Mouse (Mus musculus) CH12.LX (cell line): Measurements from ENCODE around the gene Lrp6. TPM values are rescaled to one million over a fixed set of nuclear protein-coding genes. Genes with fewer than 3 reads are reported as not detected.

Experiments used
- DNase-seq: peaks from one replicate; pipeline ENCODE4 v3.0.0-alpha.2; 2013; ENCODE audit errors: extremely low read depth
- H3K27ac ChIP-seq: 2 replicates; pipeline ENCODE4 v1.5.1; 2012; ENCODE audit warnings: low read depth, mild to moderate bottlenecking, control low read depth, moderate library complexity; ENCODE audit not compliant: insufficient read depth
- H3K27me3 ChIP-seq: replicated peaks from 2 replicates; pipeline ENCODE3; 2012; ENCODE audit warnings: inconsistent platforms
- H3K36me3 ChIP-seq, 2 experiments: replicated peaks in 1 of 2; 2 replicates each; pipeline versions ENCODE3 to v1.6.1; 2012; ENCODE audit warnings: inconsistent platforms in 1 of 2, low read length in 1 of 2, mild to moderate bottlenecking in 1 of 2, mixed read lengths in 1 of 2, moderate library complexity in 1 of 2; ENCODE audit not compliant: control insufficient read depth in 1 of 2, insufficient read depth in 1 of 2
- H3K4me1 ChIP-seq, 2 experiments: 2 replicates each; pipeline ENCODE4 v1.6.1; 2012; ENCODE audit warnings: inconsistent platforms in 1 of 2, moderate library complexity in 1 of 2; ENCODE audit not compliant: insufficient read depth in 2 of 2, control insufficient read depth in 1 of 2
- H3K4me2 ChIP-seq: 2 replicates; pipeline ENCODE4 v1.6.1; 2012; ENCODE audit warnings: low read depth, mild to moderate bottlenecking, control low read depth; ENCODE audit not compliant: poor library complexity, insufficient read depth, severe bottlenecking
- H3K4me3 ChIP-seq, 3 experiments: fragments of 150-350 bp in 1 of 3; sonication (generic) in 1 of 3; replicated peaks in 1 of 3; 2 replicates each; pipeline versions ENCODE3 to v1.5.1; 2011 to 2012; ENCODE audit warnings: low read depth in 2 of 3, low read length in 2 of 3, mild to moderate bottlenecking in 2 of 3, moderate library complexity in 2 of 3, control low read depth in 1 of 3, improper control_type of control experiment in 1 of 3, inconsistent platforms in 1 of 3, mixed read lengths in 1 of 3; ENCODE audit not compliant: poor library complexity in 1 of 3
- H3K79me2 ChIP-seq: replicated peaks from 2 replicates; pipeline ENCODE4 v1.6.1; 2012; ENCODE audit warnings: mild to moderate bottlenecking, moderate library complexity; ENCODE audit not compliant: control insufficient read depth, poor library complexity, insufficient read depth, severe bottlenecking; ENCODE audit errors: extremely low read depth
- H3K9ac ChIP-seq: 2 replicates; pipeline ENCODE4 v1.6.1; 2012; ENCODE audit warnings: low read depth, mild to moderate bottlenecking, control low read depth, moderate library complexity; ENCODE audit not compliant: insufficient read depth
- H3K9me3 ChIP-seq: replicated peaks from 2 replicates; pipeline ENCODE3; 2012; ENCODE audit warnings: low read length, inconsistent platforms, mixed read lengths
- BHLHE40 ChIP-seq: IDR thresholded peaks from 2 replicates; pipeline ENCODE4 v1.6.1; 2011; ENCODE audit warnings: mild to moderate bottlenecking, low read depth, low read length, improper control_type of control experiment
- CTCF ChIP-seq, 2 experiments: IDR thresholded peaks in 1 of 2; conservative IDR thresholded peaks in 1 of 2; 2 replicates each; pipeline ENCODE4 v1.5.1; 2011 to 2012; ENCODE audit warnings: low read depth in 2 of 2, low read length in 2 of 2, improper control_type of control experiment in 1 of 2, inconsistent platforms in 1 of 2, mild to moderate bottlenecking in 1 of 2, moderate library complexity in 1 of 2
- ETS1 ChIP-seq: conservative IDR thresholded peaks from 2 replicates; pipeline ENCODE4 v1.6.1; 2012; ENCODE audit warnings: low read depth, mild to moderate bottlenecking, inconsistent platforms, low read length, improper control_type of control experiment, moderate library complexity
- GABPA ChIP-seq: IDR thresholded peaks from 2 replicates; pipeline ENCODE4 v1.6.1; 2012; ENCODE audit warnings: low read depth, low read length, improper control_type of control experiment, inconsistent platforms; ENCODE audit not compliant: insufficient replicate concordance
- JUN ChIP-seq: IDR thresholded peaks from 2 replicates; pipeline ENCODE4 v1.6.1; 2011; ENCODE audit warnings: low read depth, mild to moderate bottlenecking, low read length, improper control_type of control experiment, moderate library complexity; ENCODE audit not compliant: insufficient read depth
- JUND ChIP-seq: conservative IDR thresholded peaks from 2 replicates; pipeline ENCODE4 v1.6.1; 2011; ENCODE audit warnings: low read depth, low read length, improper control_type of control experiment
- MYC ChIP-seq: IDR thresholded peaks from 2 replicates; pipeline ENCODE4 v1.6.1; 2011; ENCODE audit warnings: low read depth, mild to moderate bottlenecking, improper control_type of control experiment, low read length
- POLR2A ChIP-seq: IDR thresholded peaks from 2 replicates; pipeline ENCODE4 v1.6.1; 2011; ENCODE audit warnings: low read depth, mild to moderate bottlenecking, improper control_type of control experiment, low read length
- RAD21 ChIP-seq: IDR thresholded peaks from 2 replicates; pipeline ENCODE4 v1.6.1; 2011; ENCODE audit warnings: low read depth, mild to moderate bottlenecking, low read length, improper control_type of control experiment, moderate library complexity
- RCOR1 ChIP-seq: conservative IDR thresholded peaks from 2 replicates; pipeline ENCODE4 v1.6.1; 2012; ENCODE audit warnings: low read depth, mild to moderate bottlenecking, inconsistent platforms, low read length, improper control_type of control experiment
- SMC3 ChIP-seq: IDR thresholded peaks from 2 replicates; pipeline ENCODE4 v1.6.1; 2011; ENCODE audit warnings: low read depth, low read length, improper control_type of control experiment
- TCF12 ChIP-seq: IDR thresholded peaks from 2 replicates; pipeline ENCODE4 v1.6.1; 2014; ENCODE audit warnings: low read depth, mild to moderate bottlenecking, inconsistent platforms, low read length, improper control_type of control experiment
- UBTF ChIP-seq: IDR thresholded peaks from 2 replicates; pipeline ENCODE4 v1.6.1; 2012; ENCODE audit warnings: low read depth, mild to moderate bottlenecking, inconsistent platforms, low read length, improper control_type of control experiment, moderate library complexity
- ZMIZ1 ChIP-seq: IDR thresholded peaks from 2 replicates; pipeline ENCODE4 v1.6.1; 2012; ENCODE audit warnings: low read depth, mild to moderate bottlenecking, inconsistent platforms, low read length, improper control_type of control experiment
- ZNF384 ChIP-seq: IDR thresholded peaks from 2 replicates; pipeline ENCODE4 v1.6.1; 2012; ENCODE audit warnings: low read depth, low read length, improper control_type of control experiment, inconsistent platforms
- dilution Hi-C: fragments of 300-500 bp; cut with MboI; formaldehyde crosslinking; loops from 2 replicates; pipeline ENCODE4 v1.14.3; 2020; ENCODE audit warnings: low sequenced_read_pairs; ENCODE audit not compliant: extremely low pct_unique_long_range_greater_than_20kb, extremely low pct_ligation_motif_present
- in situ Hi-C: fragments of 300-500 bp; cut with MboI; formaldehyde crosslinking; loops from 3 replicates; pipeline ENCODE4 v1.14.3; 2019; ENCODE audit warnings: low sequenced_read_pairs, low pct_ligation_motif_present, low pct_unique_long_range_greater_than_20kb, mixed read lengths
- polyA plus RNA-seq: library from polyadenylated mRNA; unstranded; fragments of >175 nt; gene quantifications from 2 replicates; pipeline ENCODE4 v1.2.1, GENCODE M21; 2012; ENCODE audit warnings: low read depth; ENCODE audit not compliant: insufficient read length
- total RNA-seq, 2 experiments: library from RNA; depleted of rRNA; stranded (reverse); fragments of 300-350 nt in 1 of 2; fragments of >200 nt in 1 of 2; gene quantifications; 2 replicates each; pipeline ENCODE4 v1.2.3; 2012 to 2014

Lrp6 gene
- total and polyA plus RNA-seq, 3 experiments = 12.4 to 15.6 (median 13.3) TPM

GRCm38 (mm10) chr6:134458376-134458775 is 108.4 kb downstream of the Lrp6 start:
- no peaks in the 10 kb centered on the region for H3K27me3 ChIP-seq
- dilution Hi-C loops = no loop called here
- H3K4me1 ChIP-seq = no peaks in the 10 kb centered on the region
- H3K9me3 ChIP-seq = no peaks in the 10 kb centered on the region
- no peak overlapping the region for H3K4me2 ChIP-seq
- in situ Hi-C loops = no loop called here
- no peak overlapping the region for H3K4me3 ChIP-seq
- no peak for TF ChIP-seq UBTF
- no peak for TF ChIP-seq RCOR1
- no peak for TF ChIP-seq MYC
- TF ChIP-seq SMC3 = no peak
- TF ChIP-seq JUN = no peak
- no peak for TF ChIP-seq TCF12
- no peak for TF ChIP-seq ZNF384
- TF ChIP-seq ETS1 = no peak
- no peak for TF ChIP-seq ZMIZ1
- TF ChIP-seq POLR2A = no peak
- TF ChIP-seq JUND = no peak
- TF ChIP-seq BHLHE40 = no peak
- no peaks in the 10 kb centered on the region for H3K79me2 ChIP-seq
- no peak overlapping the region for H3K9ac ChIP-seq
- DNase-seq = no peak
- peaks cover 49 to 85% of the 10 kb centered on the region in 2 experiments for H3K36me3 ChIP-seq
- no peak overlapping the region for H3K27ac ChIP-seq

DNA sequence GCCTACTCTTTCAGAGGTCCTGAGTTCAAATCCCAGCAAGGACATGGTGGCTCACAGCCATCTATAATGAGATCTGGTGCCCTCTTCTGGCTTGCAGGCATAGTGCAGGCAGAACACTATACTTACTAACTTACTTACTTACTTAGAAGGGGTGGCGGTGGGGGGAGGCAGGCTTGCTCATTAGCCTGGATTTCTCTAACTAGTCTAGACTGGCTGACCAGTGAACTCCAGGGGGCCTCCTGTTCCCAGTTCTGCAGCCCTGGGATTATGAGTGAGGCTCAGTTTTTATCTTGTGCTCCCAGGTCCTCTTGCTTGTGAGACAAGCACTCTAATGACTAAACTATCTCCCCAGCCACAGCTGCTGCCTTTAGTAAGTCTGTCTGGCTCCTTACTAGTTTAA is 112.7 kb downstream of the Lrp6 start:
- dilution Hi-C loops = no loop called here
- Histone ChIP-seq H3K9me3 (no peaks in the 10 kb centered on the region), H3K4me1 (peaks cover 2 to 15% of the 10 kb centered on the region in 2 experiments; a peak in 3 of 4 replicates), H3K79me2 (no peaks in the 10 kb centered on the region), H3K27ac (no peak overlapping the region), H3K36me3 (peaks cover 56 to 93% of the 10 kb centered on the region in 2 experiments), H3K27me3 (no peaks in the 10 kb centered on the region), H3K4me2 (no peak overlapping the region), H3K4me3 (no peak overlapping the region), H3K9ac (no peak overlapping the region)
- in situ Hi-C loops = no loop called here
- DNase-seq = no peak
- TF ChIP-seq GABPA = no peak
- TF ChIP-seq MYC = no peak
- peak; percentile 10 for TF ChIP-seq RAD21
- TF ChIP-seq CTCF (conservative IDR thresholded peaks at IDR 0.05 in 1 of 2, IDR thresholded peaks at IDR 0.05 in 1 of 2; ENCODE audit: low read depth in 2 of 2, low read length in 2 of 2) = peak; percentile 34 to 43; a peak in 2 of 4 replicates
- peak; percentile 37; the same call in 1 of the 2 replicates for TF ChIP-seq SMC3
- no peak for TF ChIP-seq ZNF384
